Mouse (Mus musculus) induced T-regulatory cell, adult 2 months (primary cell): ENCODE measurements around the gene Spx.
A peak's percentile ranks its signal among the peaks of the same experiment; 100 is the strongest.

Source experiments
- DNase-seq: peaks from one replicate; pipeline ENCODE4 v3.0.0-alpha.2; 2012; ENCODE audit warnings: low read depth

Gene Spx

DNA sequence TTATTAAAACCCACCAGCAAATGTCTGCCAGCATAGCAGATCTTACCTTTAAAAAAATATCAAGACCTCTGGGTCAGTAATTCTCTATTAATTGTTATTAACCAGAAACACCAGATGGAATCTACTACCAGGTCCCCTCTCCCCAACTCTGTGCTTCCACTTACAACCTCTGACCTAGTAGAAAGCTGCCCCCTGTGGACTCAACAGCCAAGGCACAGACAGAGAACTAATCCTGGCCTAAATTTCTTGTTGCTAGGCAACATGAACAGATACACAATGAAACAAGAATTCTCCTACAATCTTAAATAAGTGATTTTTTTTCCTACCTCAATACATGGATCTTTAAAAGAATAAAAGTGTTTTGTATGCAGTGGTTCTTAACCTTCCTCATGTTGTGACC is 15.8 kb downstream of the Spx start:
- no peak for DNase-seq

DNA sequence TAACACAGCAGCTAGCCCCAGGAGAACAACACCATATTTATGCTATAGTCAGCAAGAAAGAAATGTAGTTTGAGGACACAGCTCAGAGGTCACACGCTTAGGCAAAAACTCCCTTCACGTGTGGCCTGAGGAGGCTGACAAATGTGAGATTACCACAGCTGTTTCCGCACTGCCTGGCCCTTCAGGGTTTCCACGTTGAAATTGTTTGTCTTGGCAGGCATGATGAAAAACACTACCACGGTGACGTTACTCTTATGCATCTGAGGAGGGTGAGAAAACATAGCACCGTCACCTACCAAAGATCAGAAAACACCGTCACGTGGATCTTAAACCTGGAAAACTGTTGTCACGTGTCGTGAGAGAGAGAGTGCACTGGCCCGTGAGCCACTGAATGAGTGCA is 38.1 kb downstream of the Spx start:
- no peak for DNase-seq

DNA sequence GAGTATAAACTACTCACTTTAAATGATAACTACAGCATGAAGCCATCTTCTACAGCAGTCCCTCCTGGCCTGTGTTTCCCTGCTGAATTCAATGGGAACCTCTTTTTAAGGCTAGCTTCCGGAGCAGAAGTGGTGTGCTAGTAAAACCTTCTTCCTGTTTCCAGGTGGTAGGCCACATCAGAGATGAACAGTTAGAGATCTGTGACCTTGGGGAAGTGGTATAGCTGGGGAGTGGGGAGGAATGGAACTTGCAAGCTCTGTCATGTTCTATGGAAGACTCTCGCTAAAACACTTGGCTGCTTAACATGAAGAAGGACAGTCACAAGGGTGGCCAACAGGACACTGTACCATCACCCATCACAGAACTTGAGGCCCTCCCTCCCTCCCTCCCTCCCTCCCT is 40.1 kb downstream of the Spx start:
- DNase-seq, result peak; percentile 21

DNA sequence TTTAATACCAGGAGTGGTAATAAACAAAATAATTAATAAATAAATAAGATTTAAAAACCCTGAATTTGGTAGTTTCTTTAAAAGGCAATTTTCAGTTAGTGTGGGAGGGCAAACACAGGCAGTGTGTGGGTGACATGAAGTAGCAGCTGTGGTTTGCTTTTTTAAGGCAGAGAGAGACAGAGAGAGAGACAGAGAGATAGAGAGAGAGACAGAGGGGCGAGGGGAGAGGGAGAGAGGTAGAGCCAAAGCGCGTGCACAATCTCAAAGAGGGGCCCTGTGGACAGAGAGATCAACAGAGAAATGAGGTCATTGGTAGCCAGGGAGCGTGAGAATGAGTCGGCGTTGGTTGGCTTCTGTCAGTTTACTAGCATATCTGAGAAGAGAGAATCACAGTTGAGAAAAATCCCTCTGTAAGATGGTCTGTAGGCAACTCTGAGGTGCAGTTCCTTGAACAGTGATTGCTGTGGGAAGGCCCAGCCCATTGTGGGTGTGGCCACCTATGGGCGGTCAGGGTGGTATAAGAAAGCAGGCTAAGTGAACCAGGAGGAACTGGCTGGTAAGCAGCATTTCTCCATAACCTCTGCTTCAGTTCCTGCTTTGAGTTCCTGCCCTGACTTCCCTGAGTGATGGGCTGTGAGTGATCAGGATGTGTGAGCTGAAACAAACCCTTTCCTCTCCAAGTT is 42.2 kb downstream of the Spx start:
- DNase-seq, result peak; percentile 13

DNA sequence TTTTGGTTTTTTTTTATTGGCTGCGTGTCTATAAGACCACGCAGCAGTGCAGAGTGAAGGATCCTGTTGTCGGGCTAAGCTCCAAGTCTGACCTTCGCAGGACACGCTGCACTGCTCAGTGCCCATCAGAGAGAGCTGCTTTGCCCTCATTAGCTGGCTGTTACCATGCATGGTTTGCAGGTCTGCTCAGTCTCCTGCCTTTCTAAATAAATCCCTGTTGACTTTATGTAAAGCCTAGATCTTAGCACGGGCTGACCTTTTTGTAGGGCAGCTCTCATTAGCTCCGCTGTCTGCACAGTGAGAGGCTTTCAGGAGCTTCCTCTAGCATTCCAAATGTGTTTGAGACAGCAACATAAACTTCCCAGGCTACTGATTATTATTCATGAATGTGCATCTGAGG is 44.8 kb downstream of the Spx start:
- no peak for DNase-seq

DNA sequence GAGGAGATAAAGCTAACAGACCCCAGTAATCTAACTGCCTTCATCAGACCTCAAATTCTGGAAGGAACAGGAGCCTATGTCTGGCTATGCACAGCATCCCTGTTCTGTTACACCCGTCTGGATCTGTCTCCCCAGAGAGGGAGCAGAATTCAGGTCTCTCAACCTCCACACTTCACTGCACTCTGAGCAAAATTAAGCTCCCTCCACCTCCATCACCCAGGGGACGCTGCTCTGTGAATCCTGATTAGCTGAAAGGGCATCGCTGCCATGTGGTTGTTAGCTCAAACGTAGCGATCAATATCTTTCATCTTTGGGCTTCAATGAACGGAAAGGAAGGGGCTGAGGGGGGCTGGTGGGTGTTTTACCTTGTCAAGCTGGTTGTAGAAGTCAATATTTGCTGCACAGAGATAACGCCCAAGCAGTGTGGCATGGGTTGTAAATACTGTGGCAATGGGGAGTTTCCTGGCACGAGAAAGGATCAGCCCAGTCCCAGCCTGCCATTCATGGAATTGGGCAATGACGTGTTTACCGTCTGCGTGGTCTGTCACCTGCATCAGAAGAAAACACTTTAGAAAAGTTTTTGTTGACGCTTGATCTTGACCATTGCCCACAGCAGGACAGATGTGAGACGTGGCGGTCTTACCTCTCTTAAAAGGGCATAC is 45.9 kb downstream of the Spx start:
- DNase-seq, result no peak

DNA sequence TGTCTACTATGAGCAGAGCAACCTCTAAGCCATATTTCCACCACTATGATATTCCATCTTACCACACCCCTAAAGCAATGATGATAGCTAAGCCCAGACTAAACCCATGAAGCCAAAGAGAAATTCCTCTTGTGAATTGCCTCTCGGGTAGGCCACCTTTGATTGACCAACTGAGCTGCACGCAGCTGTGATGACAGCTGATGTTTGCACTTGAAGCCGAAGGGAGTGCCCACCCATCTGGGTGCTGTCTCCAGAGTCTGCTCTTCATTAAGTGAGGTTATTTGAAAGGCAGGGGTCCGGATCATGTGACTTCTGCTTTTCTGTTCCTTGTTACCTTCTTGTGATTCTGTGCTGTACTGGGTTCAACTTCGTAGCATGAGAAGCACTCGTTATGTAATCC is 49.0 kb downstream of the Spx start:
- DNase-seq, result no peak
